Mouse (Mus musculus) spleen, postnatal 14 days (tissue): ENCODE results near the gene 9430097D07Rik.

Source experiments
- DNase-seq, 2 experiments: peaks; one replicate each; pipeline ENCODE4 v3.0.0; 2021 to 2022; ENCODE audit warnings: low spot score in 2 of 2

The 9430097D07Rik gene

GRCm38 (mm10) chr2:32597248-32597647 is 21.8 kb upstream of the 9430097D07Rik start:
- no peak for DNase-seq

GRCm38 (mm10) chr2:32596725-32597124 is 21.2 kb upstream of the 9430097D07Rik start:
- no peak for DNase-seq

- no peak for DNase-seq
These were observed 15.8 kb upstream of the 9430097D07Rik start for GRCm38 (mm10) chr2:32591249-32591648.

- DNase-seq: no peak
These were observed 14.7 kb upstream of the 9430097D07Rik start for GRCm38 (mm10) chr2:32590224-32590623.

GRCm38 (mm10) chr2:32589213-32589795 is 13.8 kb upstream of the 9430097D07Rik start:
- no peak for DNase-seq

- peak in 1 of 2 experiments; percentile 35 for DNase-seq
These were observed 12.3 kb upstream of the 9430097D07Rik start for GRCm38 (mm10) chr2:32587731-32588321.

- peak; percentile 77 to 82 for DNase-seq
These were observed 11.4 kb upstream of the 9430097D07Rik start, which contains the start of gene St6galnac4 for GRCm38 (mm10) chr2:32586871-32587351. Gene St6galnac4, plus strand, starts transcription at chr2:32587095.

GRCm38 (mm10) chr2:32585149-32585714 is 9.7 kb upstream of the 9430097D07Rik start:
- no peak for DNase-seq

GRCm38 (mm10) chr2:32582830-32583799 is 7.6 kb upstream of the 9430097D07Rik start:
- DNase-seq: peak in 1 of 2 experiments; percentile 70

- DNase-seq: no peak
These were observed 6.1 kb upstream of the 9430097D07Rik start for GRCm38 (mm10) chr2:32581450-32582095.

- DNase-seq: no peak
These were observed 2.9 kb upstream of the 9430097D07Rik start for GRCm38 (mm10) chr2:32578146-32579046.

GRCm38 (mm10) chr2:32576532-32576931 is 1.0 kb upstream of the 9430097D07Rik start:
- DNase-seq: no peak

- DNase-seq: peak in 1 of 2 experiments; percentile 53
These were observed 441 bp downstream of the 9430097D07Rik start for GRCm38 (mm10) chr2:32574901-32575585.

- DNase-seq: no peak
These were observed 987 bp downstream of the 9430097D07Rik start, which contains the start of gene Pip5kl1 for GRCm38 (mm10) chr2:32574497-32574896. Gene Pip5kl1, plus strand, starts transcription at chr2:32574797.

GRCm38 (mm10) chr2:32572196-32572595 is 3.3 kb downstream of the 9430097D07Rik start:
- no peak for DNase-seq

- DNase-seq: peak; percentile 73 to 85
These were observed 4.6 kb downstream of the 9430097D07Rik start, which contains the start of gene Dpm2 for GRCm38 (mm10) chr2:32570698-32571494. Gene Dpm2, plus strand, starts transcription at chr2:32570858.

GRCm38 (mm10) chr2:32568941-32569340 is 6.5 kb downstream of the 9430097D07Rik start:
- DNase-seq: no peak

- DNase-seq: no peak
These were observed 7.3 kb downstream of the 9430097D07Rik start for GRCm38 (mm10) chr2:32568149-32568548.
